Mouse (Mus musculus): ENCODE data around the gene Erc1. TPM values are rescaled to one million over a fixed set of nuclear protein-coding genes. Genes with fewer than 3 reads are reported as not detected.

The Erc1 gene
- polyA plus RNA-seq, 1 experiment from 2014 or later, result 44.0 TPM

DNA sequence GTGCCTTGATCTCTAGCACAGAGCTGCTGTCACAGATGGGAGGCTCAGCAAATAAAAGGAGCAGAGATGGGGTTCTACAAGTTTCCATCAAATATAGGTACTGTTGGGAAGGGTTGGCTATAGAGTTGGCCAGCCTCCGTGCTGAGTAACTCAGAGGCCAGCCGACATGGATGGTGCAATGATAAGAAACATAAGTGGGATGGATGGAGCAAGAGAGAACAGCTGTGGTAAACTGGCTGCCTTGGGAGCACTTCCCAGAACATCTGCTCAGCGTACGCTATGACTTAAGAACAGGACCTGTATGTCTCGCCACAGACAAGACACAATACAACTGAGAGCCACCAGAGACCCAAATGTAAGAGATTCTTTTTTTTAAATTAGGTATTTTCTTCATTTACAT lies 264.8 kb downstream of the Erc1 start:
- Histone ChIP-seq H3K4me2 (replicated peaks; ENCODE audit: low read depth, low read length) (no peak overlapping the region), H3K4me3 (ENCODE audit: low read depth, low read length) (no peak overlapping the region), H3K4me1 (replicated peaks; ENCODE audit: control insufficient read depth, insufficient read depth, low read length) (peaks cover 5% of the 10 kb centered on the region), H3K27me3 (ENCODE audit: control insufficient read depth, insufficient read depth, low read length) (no peaks in the 10 kb centered on the region), H3K36me3 (ENCODE audit: control insufficient read depth, insufficient read depth, low read length) (no peaks in the 10 kb centered on the region), H3K9me3 (ENCODE audit: control insufficient read depth, low read length) (no peaks in the 10 kb centered on the region), H3K9ac (ENCODE audit: low read depth, low read length) (no peak overlapping the region), H3K27ac (ENCODE audit: low read depth, low read length) (no peak overlapping the region)
- WGBS, result 93% methylated on average over 5 of the region's 5 CpGs
- no peak for ATAC-seq (ENCODE audit: low FRiP score)
- DNase-seq (ENCODE audit: low spot score), result no peak

DNA sequence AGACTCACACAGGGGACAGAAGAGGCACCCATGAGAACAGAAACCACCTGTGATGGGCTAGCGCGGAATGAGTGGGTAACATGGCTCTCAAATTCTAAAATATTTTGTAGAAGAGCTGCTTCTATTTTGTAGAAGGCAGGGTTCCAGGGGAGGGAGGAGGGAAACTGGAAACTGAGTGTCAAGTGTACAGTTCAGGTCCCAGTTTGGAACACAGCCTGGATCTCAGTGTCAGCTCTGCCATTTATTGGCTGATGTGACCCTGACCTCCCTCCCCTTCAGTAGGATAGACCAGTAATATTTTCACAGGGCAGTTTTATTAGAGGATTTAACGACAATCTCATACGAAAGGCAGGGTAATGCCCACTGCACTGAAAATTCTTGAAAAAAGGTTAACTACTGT lies 271.3 kb downstream of the Erc1 start:
- 98% methylated on average over 4 of the region's 4 CpGs for WGBS
- no peaks in the 10 kb centered on the region for H3K4me1 ChIP-seq (replicated peaks; ENCODE audit: control insufficient read depth, insufficient read depth, low read length)

DNA sequence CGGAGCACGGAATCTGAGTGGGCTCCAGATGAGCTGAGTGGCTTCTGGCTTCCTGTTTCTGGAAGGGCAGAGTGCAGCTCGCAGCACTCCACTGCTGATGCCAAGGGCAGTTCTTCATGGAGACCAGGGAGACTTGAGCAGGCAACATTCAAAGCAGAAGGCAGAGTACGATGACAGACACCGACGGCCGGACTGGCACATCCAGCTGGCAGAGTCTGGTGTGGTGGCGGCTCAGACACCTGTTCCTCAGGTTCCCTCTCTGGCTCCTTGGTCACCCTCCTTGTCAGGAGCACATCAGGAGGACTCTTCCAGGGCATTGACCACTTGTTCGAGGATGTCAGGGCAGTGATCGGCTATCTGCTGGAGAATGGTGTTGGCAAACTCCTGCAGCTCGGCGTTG lies 272.6 kb downstream of the Erc1 start:
- Histone ChIP-seq H3K4me3 (ENCODE audit: low read depth, low read length) (no peak overlapping the region), H3K4me1 (replicated peaks; ENCODE audit: control insufficient read depth, insufficient read depth, low read length) (no peaks in the 10 kb centered on the region), H3K9me3 (ENCODE audit: control insufficient read depth, low read length) (no peaks in the 10 kb centered on the region), H3K4me2 (replicated peaks; ENCODE audit: low read depth, low read length) (no peak overlapping the region), H3K36me3 (ENCODE audit: control insufficient read depth, insufficient read depth, low read length) (0 out of 2 replicates have a peak, but pooled peaks cover 3% of the 10 kb centered on the region), H3K9ac (ENCODE audit: low read depth, low read length) (no peak overlapping the region), H3K27me3 (ENCODE audit: control insufficient read depth, insufficient read depth, low read length) (no peaks in the 10 kb centered on the region), H3K27ac (ENCODE audit: low read depth, low read length) (no peak overlapping the region)
- 93% methylated on average over 12 of the region's 12 CpGs for WGBS
- no peak for ATAC-seq (ENCODE audit: low FRiP score)
- no peak for DNase-seq (ENCODE audit: low spot score)

More for the DNA sequence above, 271.3 kb downstream of the Erc1 start:
- no peak overlapping the region for H3K4me3 ChIP-seq (ENCODE audit: low read depth, low read length)
- no peak for DNase-seq (ENCODE audit: low spot score)
- H3K4me2 ChIP-seq (replicated peaks; ENCODE audit: low read depth, low read length), result no peak overlapping the region
- H3K36me3 ChIP-seq (ENCODE audit: control insufficient read depth, insufficient read depth, low read length), result 0 out of 2 replicates have a peak, but pooled peaks cover 3% of the 10 kb centered on the region
- no peak overlapping the region for H3K9ac ChIP-seq (ENCODE audit: low read depth, low read length)
- no peak for ATAC-seq (ENCODE audit: low FRiP score)
- no peaks in the 10 kb centered on the region for H3K27me3 ChIP-seq (ENCODE audit: control insufficient read depth, insufficient read depth, low read length)
- H3K27ac ChIP-seq (ENCODE audit: low read depth, low read length), result no peak overlapping the region
- H3K9me3 ChIP-seq (ENCODE audit: control insufficient read depth, low read length), result no peaks in the 10 kb centered on the region

DNA sequence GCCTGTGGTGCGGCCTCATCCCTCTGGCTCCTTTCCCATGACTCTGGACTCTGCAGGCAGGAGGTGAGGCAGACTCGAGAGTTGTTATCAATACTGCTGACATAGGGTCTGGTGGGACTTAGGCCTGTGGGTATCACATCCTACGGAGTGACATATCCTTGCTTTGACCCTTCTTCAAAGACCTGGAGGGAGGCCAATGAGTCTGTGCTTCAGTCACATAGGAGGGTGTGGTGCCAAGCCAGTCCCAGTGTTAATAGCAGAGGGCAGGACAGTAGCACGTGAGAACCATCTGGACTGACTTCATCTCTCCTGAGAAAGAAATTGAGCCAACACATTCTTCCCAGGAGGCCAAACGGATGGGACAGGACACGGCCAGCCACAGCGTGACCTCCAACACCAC lies 275.7 kb downstream of the Erc1 start:
- DNase-seq (ENCODE audit: low spot score) (no peak), ATAC-seq (ENCODE audit: low FRiP score) (no peak)
- WGBS, result 81% methylated on average over 7 of the region's 7 CpGs
- no peaks in the 10 kb centered on the region for H3K4me1 ChIP-seq (replicated peaks; ENCODE audit: control insufficient read depth, insufficient read depth, low read length)
- H3K4me2 ChIP-seq (replicated peaks; ENCODE audit: low read depth, low read length), result no peak overlapping the region
- no peak overlapping the region for H3K4me3 ChIP-seq (ENCODE audit: low read depth, low read length)
- H3K36me3 ChIP-seq (ENCODE audit: control insufficient read depth, insufficient read depth, low read length), result 0 out of 2 replicates have a peak, but pooled peaks cover 3% of the 10 kb centered on the region
- no peaks in the 10 kb centered on the region for H3K9me3 ChIP-seq (ENCODE audit: control insufficient read depth, low read length)
- H3K9ac ChIP-seq (ENCODE audit: low read depth, low read length), result no peak overlapping the region
- no peak overlapping the region for H3K27ac ChIP-seq (ENCODE audit: low read depth, low read length)
- H3K27me3 ChIP-seq (ENCODE audit: control insufficient read depth, insufficient read depth, low read length), result no peaks in the 10 kb centered on the region

DNA sequence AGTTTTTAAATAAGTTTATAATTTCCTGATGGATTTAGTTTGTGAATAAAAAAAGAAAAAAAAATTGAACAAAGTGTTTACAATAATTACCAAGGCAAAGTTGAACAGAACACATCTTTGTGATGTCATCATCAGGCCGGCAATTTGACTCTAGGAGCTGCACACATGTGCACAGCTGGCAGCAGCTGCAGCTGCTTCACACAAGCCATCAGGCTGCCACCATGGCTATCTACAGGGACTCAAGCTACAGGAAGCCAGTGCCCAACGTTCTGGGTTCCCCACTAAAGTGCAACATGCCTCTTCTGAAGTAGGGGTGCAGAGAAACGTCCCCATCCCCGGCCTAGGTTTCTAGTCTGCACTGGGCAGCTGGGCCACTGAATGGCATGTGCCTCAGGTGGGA lies 277.2 kb downstream of the Erc1 start:
- Histone ChIP-seq H3K9me3 (ENCODE audit: control insufficient read depth, low read length) (no peaks in the 10 kb centered on the region), H3K27me3 (ENCODE audit: control insufficient read depth, insufficient read depth, low read length) (no peaks in the 10 kb centered on the region), H3K27ac (ENCODE audit: low read depth, low read length) (no peak overlapping the region), H3K4me2 (replicated peaks; ENCODE audit: low read depth, low read length) (no peak overlapping the region), H3K9ac (ENCODE audit: low read depth, low read length) (no peak overlapping the region), H3K4me1 (replicated peaks; ENCODE audit: control insufficient read depth, insufficient read depth, low read length) (no peaks in the 10 kb centered on the region), H3K4me3 (ENCODE audit: low read depth, low read length) (no peak overlapping the region), H3K36me3 (ENCODE audit: control insufficient read depth, insufficient read depth, low read length) (0 out of 2 replicates have a peak, but pooled peaks cover 3% of the 10 kb centered on the region)
- no peak for ATAC-seq (ENCODE audit: low FRiP score)
- DNase-seq (ENCODE audit: low spot score), result no peak
- WGBS, result 82% methylated on average over 4 of the region's 4 CpGs

DNA sequence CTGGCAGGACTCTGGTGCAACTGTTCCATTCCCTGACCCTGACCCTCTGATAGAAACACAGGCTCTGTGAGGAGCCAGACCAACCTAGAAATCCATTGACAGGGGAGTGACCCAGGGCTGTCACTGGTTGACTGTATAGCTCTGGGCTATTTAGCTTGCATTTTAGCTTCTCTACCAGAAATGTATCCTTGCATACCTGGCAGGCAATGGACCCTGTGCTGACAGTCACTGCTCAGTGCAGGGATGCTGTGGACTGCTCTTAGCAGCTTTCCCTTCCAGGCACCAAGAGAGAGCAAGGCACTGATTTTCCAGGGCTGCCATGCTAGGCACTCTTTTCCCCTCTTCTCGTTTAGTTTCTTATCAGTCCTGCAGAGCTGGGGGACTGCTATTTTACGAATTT lies 279.6 kb downstream of the Erc1 start:
- H3K4me1 ChIP-seq (replicated peaks; ENCODE audit: control insufficient read depth, insufficient read depth, low read length), result no peaks in the 10 kb centered on the region
- H3K36me3 ChIP-seq (ENCODE audit: control insufficient read depth, insufficient read depth, low read length), result no peaks in the 10 kb centered on the region
- H3K27ac ChIP-seq (ENCODE audit: low read depth, low read length), result no peak overlapping the region
- no peaks in the 10 kb centered on the region for H3K27me3 ChIP-seq (ENCODE audit: control insufficient read depth, insufficient read depth, low read length)
- ATAC-seq (ENCODE audit: low FRiP score) (no peak), DNase-seq (ENCODE audit: low spot score) (no peak)
- H3K4me2 ChIP-seq (replicated peaks; ENCODE audit: low read depth, low read length), result no peak overlapping the region
- 90% methylated on average over 2 of the region's 2 CpGs for WGBS
- no peak overlapping the region for H3K9ac ChIP-seq (ENCODE audit: low read depth, low read length)
- no peaks in the 10 kb centered on the region for H3K9me3 ChIP-seq (ENCODE audit: control insufficient read depth, low read length)
- no peak overlapping the region for H3K4me3 ChIP-seq (ENCODE audit: low read depth, low read length)

DNA sequence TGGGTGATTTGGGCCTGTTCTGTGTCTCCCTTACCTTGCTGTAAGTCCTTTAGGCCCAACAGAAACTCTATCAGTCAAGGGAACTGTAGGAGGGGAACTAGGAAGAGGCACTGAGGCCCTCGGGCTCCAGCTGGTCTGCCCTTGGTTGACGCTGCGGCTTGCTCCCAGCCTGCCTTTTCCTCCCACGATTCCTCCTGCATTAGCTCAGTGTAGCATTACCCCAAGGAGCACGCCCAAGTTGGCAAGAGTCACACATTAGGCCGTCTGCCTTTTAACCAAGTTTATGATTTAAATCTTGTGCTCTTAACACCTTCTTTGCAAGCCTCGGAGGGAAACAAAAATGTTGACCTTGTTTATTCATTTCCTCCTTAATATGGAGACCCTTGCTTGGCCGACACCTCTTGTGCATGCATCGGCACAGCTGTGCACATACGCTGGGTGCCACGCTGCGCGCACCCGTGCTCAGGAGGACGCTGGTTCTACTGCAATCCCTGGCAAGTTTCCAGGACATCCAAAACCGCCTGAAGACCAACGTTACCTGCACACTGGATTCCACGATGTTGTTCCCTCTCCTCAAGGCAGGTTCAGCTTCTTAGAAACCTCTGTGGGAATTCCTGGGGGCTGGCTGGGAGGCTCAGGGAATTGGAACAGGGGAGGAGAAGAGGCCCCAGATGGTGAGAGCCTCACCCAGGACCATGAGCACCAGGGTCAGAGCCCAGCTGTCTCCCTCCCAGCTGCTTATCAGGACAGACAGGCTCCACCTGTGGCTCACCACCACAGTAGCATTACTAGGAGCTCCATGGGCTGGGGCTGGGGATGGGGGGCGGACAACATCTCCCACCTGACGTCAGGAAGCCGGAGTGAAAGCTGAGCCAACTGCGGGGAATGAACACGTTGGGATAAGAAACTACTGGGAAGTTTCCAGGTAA lies 282.3 kb downstream of the Erc1 start:
- no peak overlapping the region for H3K4me2 ChIP-seq (replicated peaks; ENCODE audit: low read depth, low read length)
- no peaks in the 10 kb centered on the region for H3K9me3 ChIP-seq (ENCODE audit: control insufficient read depth, low read length)
- no peak overlapping the region for H3K9ac ChIP-seq (ENCODE audit: low read depth, low read length)
- no peak for DNase-seq (ENCODE audit: low spot score)
- H3K36me3 ChIP-seq (ENCODE audit: control insufficient read depth, insufficient read depth, low read length), result no peaks in the 10 kb centered on the region
- H3K4me1 ChIP-seq (replicated peaks; ENCODE audit: control insufficient read depth, insufficient read depth, low read length), result no peaks in the 10 kb centered on the region
- no peak overlapping the region for H3K4me3 ChIP-seq (ENCODE audit: low read depth, low read length)
- 91% methylated on average over 23 of the region's 23 CpGs for WGBS
- H3K27ac ChIP-seq (ENCODE audit: low read depth, low read length), result no peak overlapping the region
- ATAC-seq (ENCODE audit: low FRiP score), result no peak
- no peaks in the 10 kb centered on the region for H3K27me3 ChIP-seq (ENCODE audit: control insufficient read depth, insufficient read depth, low read length)

DNA sequence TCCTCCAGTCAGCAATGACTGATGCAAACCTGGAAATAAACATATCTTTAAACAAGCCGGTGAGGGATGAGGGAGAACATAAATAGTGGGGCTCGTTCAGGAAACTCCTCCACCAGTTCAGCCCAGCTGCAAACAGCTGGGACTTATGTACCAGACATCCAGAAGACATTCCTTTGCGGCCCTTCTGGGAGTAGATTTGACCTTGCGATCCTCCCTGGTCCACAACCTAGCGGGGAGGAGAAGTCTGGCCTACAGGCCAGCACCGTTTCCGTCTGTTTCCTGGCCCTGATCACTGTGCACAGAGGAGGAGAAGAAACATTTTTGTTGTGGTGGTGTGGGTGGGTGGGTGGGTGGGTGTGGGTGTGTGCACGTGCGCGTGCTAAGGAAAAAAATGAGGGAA lies 285.4 kb downstream of the Erc1 start:
- Histone ChIP-seq H3K9ac (ENCODE audit: low read depth, low read length) (no peak overlapping the region), H3K27me3 (ENCODE audit: control insufficient read depth, insufficient read depth, low read length) (no peaks in the 10 kb centered on the region), H3K9me3 (ENCODE audit: control insufficient read depth, low read length) (no peaks in the 10 kb centered on the region), H3K4me1 (replicated peaks; ENCODE audit: control insufficient read depth, insufficient read depth, low read length) (no peaks in the 10 kb centered on the region), H3K36me3 (ENCODE audit: control insufficient read depth, insufficient read depth, low read length) (no peaks in the 10 kb centered on the region), H3K4me2 (replicated peaks; ENCODE audit: low read depth, low read length) (no peak overlapping the region), H3K4me3 (ENCODE audit: low read depth, low read length) (no peak overlapping the region), H3K27ac (ENCODE audit: low read depth, low read length) (no peak overlapping the region)
- 81% methylated on average over 10 of the region's 10 CpGs for WGBS
- DNase-seq (ENCODE audit: low spot score) (no peak), ATAC-seq (ENCODE audit: low FRiP score) (no peak)

DNA sequence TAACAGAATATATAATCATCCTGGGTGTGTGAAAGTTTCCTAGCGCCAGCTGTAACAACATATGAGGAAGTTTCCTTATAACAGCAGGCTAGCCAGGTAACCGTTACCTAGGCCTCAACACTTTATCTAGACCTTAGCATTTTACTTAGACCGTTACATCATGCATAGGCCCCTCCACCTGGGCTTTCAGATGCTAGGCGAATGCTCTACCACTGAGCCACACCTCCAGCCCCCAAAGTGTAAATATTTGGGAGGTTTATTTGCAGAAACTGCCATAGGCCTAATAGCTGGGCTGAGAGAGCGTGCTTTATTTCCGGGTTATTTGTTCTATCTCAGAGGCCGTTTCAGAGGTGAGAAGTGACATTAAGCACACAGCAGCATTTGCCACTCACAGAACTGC lies 289.1 kb downstream of the Erc1 start:
- 84% methylated on average over 7 of the region's 7 CpGs for WGBS
- no peak for ATAC-seq (ENCODE audit: low FRiP score)
- no peak overlapping the region for H3K9ac ChIP-seq (ENCODE audit: low read depth, low read length)

More for the DNA sequence above, 289.1 kb downstream of the Erc1 start:
- H3K4me3 ChIP-seq (ENCODE audit: low read depth, low read length), result no peak overlapping the region
- H3K27me3 ChIP-seq (ENCODE audit: control insufficient read depth, insufficient read depth, low read length), result no peaks in the 10 kb centered on the region
- no peak overlapping the region for H3K27ac ChIP-seq (ENCODE audit: low read depth, low read length)
- no peak overlapping the region for H3K4me2 ChIP-seq (replicated peaks; ENCODE audit: low read depth, low read length)
- no peak for DNase-seq (ENCODE audit: low spot score)
- H3K36me3 ChIP-seq (ENCODE audit: control insufficient read depth, insufficient read depth, low read length), result no peaks in the 10 kb centered on the region
- no peaks in the 10 kb centered on the region for H3K4me1 ChIP-seq (replicated peaks; ENCODE audit: control insufficient read depth, insufficient read depth, low read length)
- H3K9me3 ChIP-seq (ENCODE audit: control insufficient read depth, low read length), result no peaks in the 10 kb centered on the region
